Mouse (Mus musculus): ENCODE measurements around the gene Epb41. TPM values are rescaled to one million over a fixed set of nuclear protein-coding genes. Genes with fewer than 3 reads are reported as not detected.

Gene Epb41
- polyA plus RNA-seq, 1 experiment = 68.8 TPM

DNA sequence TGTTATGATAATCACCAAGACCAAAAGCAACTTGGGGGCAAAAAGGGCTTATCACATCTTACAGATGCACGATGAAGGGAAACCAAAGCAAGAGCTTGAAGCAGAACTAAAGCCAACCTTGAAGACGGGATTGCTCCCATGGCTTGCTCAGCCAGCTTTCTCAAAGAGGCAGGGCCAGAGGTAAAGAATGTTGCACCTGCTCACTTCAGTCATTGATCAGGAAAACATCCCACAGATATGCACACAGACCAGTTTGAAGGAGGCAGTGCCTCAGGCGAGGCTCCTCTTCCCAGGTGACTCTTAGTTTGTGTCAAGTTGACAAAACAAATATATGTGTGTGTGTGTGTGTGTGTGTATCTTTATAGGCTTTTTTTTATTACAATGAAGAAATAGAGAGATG is 59.7 kb downstream of the Epb41 start:
- H3K4me1 ChIP-seq (ENCODE audit: control insufficient read depth, insufficient read depth, low read length) = peaks cover 3% of the 10 kb centered on the region
- H3K9me3 ChIP-seq (replicated peaks; ENCODE audit: control insufficient read depth, insufficient read depth, low read length, poor library complexity, severe bottlenecking) = no peaks in the 10 kb centered on the region
- no peak overlapping the region for H3K4me3 ChIP-seq (ENCODE audit: low read depth, low read length)
- TF ChIP-seq EP300 (IDR thresholded peaks at IDR 0.05; ENCODE audit: insufficient read depth, low read depth, low read length) (0 out of 2 replicates have a peak, but pooled peaks have one; percentile 54), CTCF (IDR thresholded peaks at IDR 0.05; ENCODE audit: low read depth, low read length) (no peak), POLR2A (IDR thresholded peaks at IDR 0.05; ENCODE audit: insufficient read depth, low read length) (no peak)
- no peak overlapping the region for H3K27ac ChIP-seq (ENCODE audit: insufficient read depth, low read length)
- no peaks in the 10 kb centered on the region for H3K36me3 ChIP-seq (ENCODE audit: control insufficient read depth, insufficient read depth, low read length, poor library complexity, severe bottlenecking)
- H3K9ac ChIP-seq (ENCODE audit: low read depth, poor library complexity, severe bottlenecking) = no peak overlapping the region
- no peaks in the 10 kb centered on the region for H3K27me3 ChIP-seq (ENCODE audit: control insufficient read depth, insufficient read depth, low read length, poor library complexity, severe bottlenecking)

DNA sequence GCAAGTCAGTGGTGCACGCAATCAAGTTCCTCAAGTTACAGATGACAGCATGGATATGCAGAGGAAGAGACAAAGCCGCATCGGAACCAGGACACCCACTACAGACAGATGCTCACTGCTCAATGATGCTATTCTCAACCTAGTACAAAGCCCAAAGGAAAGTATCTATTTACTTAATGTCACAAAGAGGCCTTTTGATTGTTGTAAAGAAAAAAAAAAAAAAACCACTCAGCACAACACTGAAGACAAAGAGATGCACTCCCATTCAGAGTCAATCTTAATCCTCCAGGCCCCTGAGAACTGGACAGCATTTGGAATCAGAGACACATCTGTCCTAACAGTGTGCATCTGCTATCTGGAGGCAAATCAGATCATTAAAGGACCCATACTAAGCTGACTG is 63.5 kb downstream of the Epb41 start:
- no peaks in the 10 kb centered on the region for H3K27me3 ChIP-seq (ENCODE audit: control insufficient read depth, insufficient read depth, low read length, poor library complexity, severe bottlenecking)
- H3K4me1 ChIP-seq (ENCODE audit: control insufficient read depth, insufficient read depth, low read length) = no peaks in the 10 kb centered on the region
- H3K9me3 ChIP-seq (replicated peaks; ENCODE audit: control insufficient read depth, insufficient read depth, low read length, poor library complexity, severe bottlenecking) = no peaks in the 10 kb centered on the region
- TF ChIP-seq CTCF (IDR thresholded peaks at IDR 0.05; ENCODE audit: low read depth, low read length) = no peak
- no peak for TF ChIP-seq POLR2A (IDR thresholded peaks at IDR 0.05; ENCODE audit: insufficient read depth, low read length)
- 0 out of 2 replicates have a peak, but pooled peaks have one; percentile 23 for TF ChIP-seq EP300 (IDR thresholded peaks at IDR 0.05; ENCODE audit: insufficient read depth, low read depth, low read length)
- no peak overlapping the region for H3K9ac ChIP-seq (ENCODE audit: low read depth, poor library complexity, severe bottlenecking)
- no peak overlapping the region for H3K4me3 ChIP-seq (ENCODE audit: low read depth, low read length)
- no peaks in the 10 kb centered on the region; the same call in 1 of the 2 replicates for H3K36me3 ChIP-seq (ENCODE audit: control insufficient read depth, insufficient read depth, low read length, poor library complexity, severe bottlenecking)
- H3K27ac ChIP-seq (ENCODE audit: insufficient read depth, low read length) = no peak overlapping the region

DNA sequence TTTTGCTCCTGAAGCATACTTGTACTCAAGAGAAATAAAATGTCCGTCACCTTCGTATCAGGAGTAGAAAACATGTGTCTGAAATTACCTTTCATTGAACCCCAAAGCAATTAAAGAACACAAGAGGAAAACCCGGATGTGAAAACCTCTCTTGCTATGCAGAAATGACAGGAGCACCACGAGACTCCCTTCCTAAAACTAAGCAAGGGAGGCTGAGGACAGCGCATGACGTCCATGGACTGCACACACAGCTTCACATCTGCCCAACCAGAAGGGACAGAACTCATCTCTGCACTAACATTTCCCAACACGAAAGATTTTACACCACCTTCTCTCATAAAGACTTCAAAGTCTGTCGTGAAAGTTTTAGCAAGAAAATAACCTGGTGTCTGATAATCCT is 64.7 kb downstream of the Epb41 start:
- TF ChIP-seq EP300 (IDR thresholded peaks at IDR 0.05; ENCODE audit: insufficient read depth, low read depth, low read length) (no peak), CTCF (IDR thresholded peaks at IDR 0.05; ENCODE audit: low read depth, low read length) (no peak), POLR2A (IDR thresholded peaks at IDR 0.05; ENCODE audit: insufficient read depth, low read length) (no peak)
- Histone ChIP-seq H3K36me3 (ENCODE audit: control insufficient read depth, insufficient read depth, low read length, poor library complexity, severe bottlenecking) (no peaks in the 10 kb centered on the region; the same call in 1 of the 2 replicates), H3K4me1 (ENCODE audit: control insufficient read depth, insufficient read depth, low read length) (no peaks in the 10 kb centered on the region), H3K27me3 (ENCODE audit: control insufficient read depth, insufficient read depth, low read length, poor library complexity, severe bottlenecking) (no peaks in the 10 kb centered on the region), H3K27ac (ENCODE audit: insufficient read depth, low read length) (no peak overlapping the region), H3K9me3 (replicated peaks; ENCODE audit: control insufficient read depth, insufficient read depth, low read length, poor library complexity, severe bottlenecking) (no peaks in the 10 kb centered on the region), H3K9ac (ENCODE audit: low read depth, poor library complexity, severe bottlenecking) (no peak overlapping the region), H3K4me3 (ENCODE audit: low read depth, low read length) (no peak overlapping the region)

DNA sequence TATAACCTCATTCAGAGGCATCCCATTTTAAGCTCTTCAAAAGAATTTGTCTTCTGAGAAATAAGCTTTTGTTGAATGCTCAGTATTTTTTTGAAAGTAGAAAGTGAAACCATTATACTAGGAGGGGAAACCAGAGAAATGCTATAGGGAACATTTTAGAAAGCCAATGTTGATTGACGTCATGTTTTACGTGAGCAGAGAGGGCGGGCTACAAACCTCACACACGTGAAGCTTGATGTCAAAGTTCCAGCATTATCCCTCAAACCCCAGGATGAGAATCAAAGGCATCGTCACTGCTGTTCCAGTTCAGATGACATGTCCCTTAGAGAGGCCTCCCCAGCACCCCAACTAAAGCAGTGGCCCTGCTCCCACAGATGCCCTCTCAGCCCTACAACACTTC is 66.9 kb downstream of the Epb41 start:
- Histone ChIP-seq H3K27ac (ENCODE audit: insufficient read depth, low read length) (no peak overlapping the region), H3K9ac (ENCODE audit: low read depth, poor library complexity, severe bottlenecking) (no peak overlapping the region), H3K9me3 (replicated peaks; ENCODE audit: control insufficient read depth, insufficient read depth, low read length, poor library complexity, severe bottlenecking) (no peaks in the 10 kb centered on the region), H3K27me3 (ENCODE audit: control insufficient read depth, insufficient read depth, low read length, poor library complexity, severe bottlenecking) (no peaks in the 10 kb centered on the region), H3K4me3 (ENCODE audit: low read depth, low read length) (no peak overlapping the region), H3K36me3 (ENCODE audit: control insufficient read depth, insufficient read depth, low read length, poor library complexity, severe bottlenecking) (no peaks in the 10 kb centered on the region; the same call in 1 of the 2 replicates), H3K4me1 (ENCODE audit: control insufficient read depth, insufficient read depth, low read length) (no peaks in the 10 kb centered on the region)
- TF ChIP-seq EP300 (IDR thresholded peaks at IDR 0.05; ENCODE audit: insufficient read depth, low read depth, low read length) (no peak), POLR2A (IDR thresholded peaks at IDR 0.05; ENCODE audit: insufficient read depth, low read length) (no peak), CTCF (IDR thresholded peaks at IDR 0.05; ENCODE audit: low read depth, low read length) (no peak)

DNA sequence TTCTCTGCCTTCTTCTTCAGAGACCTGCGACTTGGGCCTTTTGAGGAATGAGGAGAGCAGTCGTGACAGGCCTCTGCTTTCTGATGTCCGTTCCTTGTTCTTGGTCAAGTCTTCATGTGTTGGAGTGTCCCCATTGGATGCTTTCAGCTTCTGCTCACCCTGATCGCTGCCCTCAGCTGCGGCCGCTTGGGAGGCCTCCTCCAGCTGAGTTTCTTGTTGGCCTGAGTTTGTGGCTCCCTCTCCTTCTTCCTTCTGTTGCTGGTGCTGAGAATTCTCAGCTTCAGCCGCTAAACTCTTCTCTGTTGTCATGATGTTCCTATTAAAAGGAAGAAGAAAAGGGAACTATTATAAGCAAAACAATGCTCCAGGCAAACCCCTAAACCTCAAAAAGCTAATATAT is 68.0 kb downstream of the Epb41 start:
- H3K27ac ChIP-seq (ENCODE audit: insufficient read depth, low read length) = no peak overlapping the region
- no peaks in the 10 kb centered on the region; the same call in 1 of the 2 replicates for H3K36me3 ChIP-seq (ENCODE audit: control insufficient read depth, insufficient read depth, low read length, poor library complexity, severe bottlenecking)
- H3K9ac ChIP-seq (ENCODE audit: low read depth, poor library complexity, severe bottlenecking) = no peak overlapping the region
- no peaks in the 10 kb centered on the region for H3K27me3 ChIP-seq (ENCODE audit: control insufficient read depth, insufficient read depth, low read length, poor library complexity, severe bottlenecking)
- no peaks in the 10 kb centered on the region for H3K4me1 ChIP-seq (ENCODE audit: control insufficient read depth, insufficient read depth, low read length)
- H3K4me3 ChIP-seq (ENCODE audit: low read depth, low read length) = no peak overlapping the region
- TF ChIP-seq EP300 (IDR thresholded peaks at IDR 0.05; ENCODE audit: insufficient read depth, low read depth, low read length) (no peak), CTCF (IDR thresholded peaks at IDR 0.05; ENCODE audit: low read depth, low read length) (no peak), POLR2A (IDR thresholded peaks at IDR 0.05; ENCODE audit: insufficient read depth, low read length) (no peak)
- H3K9me3 ChIP-seq (replicated peaks; ENCODE audit: control insufficient read depth, insufficient read depth, low read length, poor library complexity, severe bottlenecking) = no peaks in the 10 kb centered on the region

DNA sequence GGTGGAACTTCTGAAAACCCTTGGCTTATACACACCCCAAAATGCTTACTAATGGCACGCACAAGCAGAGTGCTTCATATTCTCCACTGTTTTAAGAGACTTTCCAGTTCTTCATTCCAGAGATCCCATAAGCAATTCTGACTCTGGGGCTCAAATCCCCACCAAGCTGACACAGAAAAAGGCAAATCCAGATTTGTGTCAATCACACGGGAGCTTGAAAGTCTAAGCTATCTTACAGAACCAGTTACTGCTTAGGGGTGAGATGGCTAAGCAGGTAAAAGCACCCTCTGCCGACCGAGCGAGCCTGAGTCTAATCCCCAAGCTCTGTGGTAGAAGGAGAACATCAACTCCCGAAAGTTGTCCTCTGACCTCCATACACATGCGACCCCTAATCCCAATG is 76.5 kb downstream of the Epb41 start:
- no peak for TF ChIP-seq CTCF (IDR thresholded peaks at IDR 0.05; ENCODE audit: low read depth, low read length)
- TF ChIP-seq POLR2A (IDR thresholded peaks at IDR 0.05; ENCODE audit: insufficient read depth, low read length) = no peak
- no peak for TF ChIP-seq EP300 (IDR thresholded peaks at IDR 0.05; ENCODE audit: insufficient read depth, low read depth, low read length)
- Histone ChIP-seq H3K36me3 (ENCODE audit: control insufficient read depth, insufficient read depth, low read length, poor library complexity, severe bottlenecking) (no peaks in the 10 kb centered on the region), H3K9me3 (replicated peaks; ENCODE audit: control insufficient read depth, insufficient read depth, low read length, poor library complexity, severe bottlenecking) (no peaks in the 10 kb centered on the region)

More for the DNA sequence above, 76.5 kb downstream of the Epb41 start:
- Histone ChIP-seq H3K4me3 (ENCODE audit: low read depth, low read length) (no peak overlapping the region), H3K27me3 (ENCODE audit: control insufficient read depth, insufficient read depth, low read length, poor library complexity, severe bottlenecking) (no peaks in the 10 kb centered on the region), H3K9ac (ENCODE audit: low read depth, poor library complexity, severe bottlenecking) (no peak overlapping the region), H3K4me1 (ENCODE audit: control insufficient read depth, insufficient read depth, low read length) (no peaks in the 10 kb centered on the region), H3K27ac (ENCODE audit: insufficient read depth, low read length) (no peak overlapping the region)
